Mouse (Mus musculus) MN1 (cell line): ENCODE measurements at regions not wholly inside any gene's neighbourhood (a gene's known extent, or its start where the extent isn't known, plus 50 kb on each side); places are given as distances from the start of the nearest gene placed in this dataset.
A peak's percentile ranks its signal among the peaks of the same experiment; 100 is the strongest.

Experiments
- DNase-seq: peaks from one replicate; pipeline ENCODE4 v3.0.0-alpha.2; 2016; ENCODE audit warnings: low spot score

GRCm38 (mm10) chr8:6813816-6814215, 1708.7 kb upstream of the Slc10a2 start:
- DNase-seq: no peak

GRCm38 (mm10) chr8:6807116-6807515, 1702.0 kb upstream of the Slc10a2 start:
- no peak for DNase-seq

GRCm38 (mm10) chr8:6803199-6803598, 1698.0 kb upstream of the Slc10a2 start:
- DNase-seq: no peak

- no peak for DNase-seq
These were observed 1695.9 kb upstream of the Slc10a2 start for GRCm38 (mm10) chr8:6801076-6801475.

- no peak for DNase-seq
These were observed 1683.9 kb upstream of the Slc10a2 start for GRCm38 (mm10) chr8:6789096-6789495.

- no peak for DNase-seq
These were observed 1675.8 kb upstream of the Slc10a2 start for GRCm38 (mm10) chr8:6780983-6781382.

GRCm38 (mm10) chr8:6775103-6775502, 1670.0 kb upstream of the Slc10a2 start:
- no peak for DNase-seq

- DNase-seq: no peak
These were observed 1624.4 kb upstream of the Slc10a2 start for GRCm38 (mm10) chr8:6729571-6729970.

GRCm38 (mm10) chr8:6708886-6709449, 1603.8 kb upstream of the Slc10a2 start:
- no peak for DNase-seq

- no peak for DNase-seq
These were observed 1583.4 kb upstream of the Slc10a2 start for GRCm38 (mm10) chr8:6688595-6688994.

GRCm38 (mm10) chr8:6658860-6659259, 1553.7 kb upstream of the Slc10a2 start:
- DNase-seq: no peak

- no peak for DNase-seq
These were observed 1552.4 kb upstream of the Slc10a2 start for GRCm38 (mm10) chr8:6657451-6657990.

- DNase-seq: no peak
These were observed 1547.0 kb upstream of the Slc10a2 start for GRCm38 (mm10) chr8:6652180-6652579.

GRCm38 (mm10) chr8:6648083-6648482, 1542.9 kb upstream of the Slc10a2 start:
- no peak for DNase-seq

- DNase-seq: no peak
These were observed 1540.3 kb upstream of the Slc10a2 start for GRCm38 (mm10) chr8:6645287-6645957.

- DNase-seq: no peak
These were observed 1539.2 kb upstream of the Slc10a2 start for GRCm38 (mm10) chr8:6644396-6644795.

- no peak for DNase-seq
These were observed 1521.9 kb upstream of the Slc10a2 start for GRCm38 (mm10) chr8:6627009-6627557.

- no peak for DNase-seq
These were observed 1503.7 kb upstream of the Slc10a2 start for GRCm38 (mm10) chr8:6608891-6609290.

GRCm38 (mm10) chr8:6606854-6607535, 1501.8 kb upstream of the Slc10a2 start:
- no peak for DNase-seq

- DNase-seq: no peak
These were observed 1499.2 kb upstream of the Slc10a2 start for GRCm38 (mm10) chr8:6604232-6604804.

GRCm38 (mm10) chr8:6590146-6590545, 1485.0 kb upstream of the Slc10a2 start:
- DNase-seq: peak; percentile 14

- no peak for DNase-seq
These were observed 1478.4 kb upstream of the Slc10a2 start for GRCm38 (mm10) chr8:6583337-6584096.
